Mouse (Mus musculus) cerebellum, adult 8-10 months (tissue): ENCODE results near the gene Hspbap1.

Experiments used
- DNase-seq: peaks from one replicate; pipeline ENCODE4 v3.0.0; 2022

The Hspbap1 gene

DNA sequence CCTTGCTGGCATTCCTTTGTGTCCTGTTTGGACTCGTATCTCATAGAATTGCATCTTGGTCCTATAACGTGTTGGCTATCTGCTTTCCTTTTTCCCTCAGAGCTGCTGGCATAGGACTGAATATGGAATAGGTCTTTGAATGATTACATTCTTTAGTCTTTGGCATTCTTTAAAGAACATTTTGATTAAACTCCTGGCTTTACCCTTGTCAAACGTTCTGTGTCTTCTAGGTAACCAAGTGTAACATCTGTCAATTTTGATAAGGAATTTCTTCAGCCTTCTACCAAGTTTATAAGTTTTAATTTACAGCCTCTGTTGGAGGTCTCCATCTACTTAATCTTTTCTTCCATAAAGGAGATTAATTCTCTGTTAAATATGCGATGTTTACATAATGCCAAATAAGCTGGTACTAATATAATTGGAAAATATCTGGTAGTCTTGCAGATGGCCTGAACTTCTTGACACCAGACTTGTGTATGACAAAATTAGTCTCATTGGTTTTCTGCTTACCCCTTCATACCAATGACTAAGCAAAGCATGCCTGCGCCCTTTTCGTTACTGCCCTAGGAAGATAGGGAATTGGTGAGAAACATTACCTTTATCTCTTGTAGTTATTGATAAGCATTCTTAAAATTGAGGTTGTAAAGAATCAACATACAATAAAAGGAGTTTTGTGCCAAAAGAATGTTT, 36.9 kb downstream of the Hspbap1 start:
- no peak for DNase-seq

DNA sequence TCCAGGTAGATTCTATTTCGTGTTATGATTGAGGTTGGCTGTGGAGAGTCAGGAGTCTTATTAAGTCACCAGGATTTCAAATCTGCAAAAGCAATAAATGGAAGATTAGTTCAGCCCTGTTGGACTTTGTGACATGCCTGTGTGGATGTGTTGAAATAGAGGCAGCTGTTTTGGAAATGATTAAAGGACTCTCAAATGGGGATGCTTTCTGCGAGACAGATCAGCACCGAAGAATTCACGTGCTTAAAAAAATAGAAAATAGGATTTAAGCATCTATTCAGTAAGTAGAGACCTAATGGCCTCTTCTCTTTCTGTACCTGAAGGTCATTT, 37.5 kb downstream of the Hspbap1 start:
- no peak for DNase-seq

DNA sequence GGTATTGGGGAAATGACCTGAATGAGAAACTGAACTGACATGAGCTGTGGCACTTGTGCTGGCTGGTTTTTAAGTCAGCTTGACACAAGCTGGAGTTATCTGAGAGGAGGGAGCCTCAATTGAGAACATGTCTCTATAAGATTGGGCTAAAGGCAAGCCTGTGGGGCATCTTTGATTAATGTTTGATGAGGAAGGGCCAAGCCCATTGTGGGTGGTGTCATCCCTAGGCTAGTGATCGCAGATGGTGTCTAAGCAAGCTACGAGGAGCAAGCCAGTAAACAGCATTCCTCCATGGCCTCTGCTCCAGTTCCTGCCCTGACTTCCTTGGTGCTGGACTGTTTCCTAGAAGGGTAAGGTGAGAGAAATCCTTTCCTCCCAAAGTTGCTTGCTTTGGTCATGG, 38.7 kb downstream of the Hspbap1 start:
- DNase-seq = no peak

DNA sequence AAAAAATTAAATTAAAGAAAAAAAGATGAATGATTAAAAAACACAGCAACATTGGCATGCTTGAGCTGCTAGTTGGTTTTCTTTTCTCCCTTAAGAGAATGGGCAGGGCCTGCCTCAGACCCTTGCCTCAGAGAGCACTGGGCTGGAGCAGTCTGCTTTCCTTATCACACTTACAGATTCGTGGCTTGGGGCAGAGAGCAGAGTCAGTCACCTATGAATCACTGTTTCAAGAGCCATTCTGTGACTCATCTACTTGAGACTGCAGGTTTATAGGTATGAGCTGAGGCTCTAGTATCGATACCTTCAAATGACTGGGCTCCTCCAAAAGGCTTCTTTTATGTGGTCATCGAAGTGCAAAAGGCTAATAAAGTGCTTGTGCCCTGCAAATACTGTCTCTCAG, 42.9 kb downstream of the Hspbap1 start:
- DNase-seq = no peak

DNA sequence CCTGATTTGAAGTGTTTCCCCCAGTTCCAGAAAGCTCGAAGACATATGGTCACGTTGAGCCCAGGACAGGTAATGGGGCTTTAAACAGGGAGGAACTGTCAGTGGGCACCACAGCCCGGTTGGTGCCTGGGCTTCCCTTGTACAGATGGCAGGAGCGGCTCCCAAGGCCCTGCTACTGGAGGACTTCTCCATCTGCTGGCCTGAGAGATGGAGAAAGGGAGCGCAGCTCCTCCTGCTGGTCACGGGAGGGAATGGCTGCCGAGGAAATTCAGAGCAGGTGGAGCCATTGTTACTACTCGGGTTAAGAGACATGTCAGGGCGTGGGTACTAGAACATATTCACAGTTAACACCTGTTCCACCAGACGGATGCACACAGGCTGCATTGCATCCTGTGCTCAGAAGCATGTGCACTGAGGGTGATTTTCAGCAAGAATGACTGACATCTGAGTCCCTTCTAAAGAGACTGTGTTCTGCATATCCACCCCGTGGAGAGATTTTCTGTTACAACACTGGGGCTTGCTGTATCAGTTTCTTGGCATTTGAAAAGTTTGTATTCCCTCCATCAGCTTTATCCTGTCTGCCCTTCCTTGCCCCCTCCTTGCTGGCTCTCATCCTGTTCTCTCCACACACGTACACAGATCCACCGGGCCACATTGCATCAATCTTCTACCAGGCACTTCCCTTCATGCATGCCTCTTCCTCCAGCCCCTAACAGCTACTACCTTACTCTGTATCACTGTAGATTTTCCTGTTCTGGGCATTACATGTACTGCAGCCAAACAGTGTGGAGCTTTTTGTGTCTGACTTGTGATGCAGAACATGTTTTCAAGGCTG, 47.3 kb downstream of the Hspbap1 start:
- peak; percentile 87 for DNase-seq

DNA sequence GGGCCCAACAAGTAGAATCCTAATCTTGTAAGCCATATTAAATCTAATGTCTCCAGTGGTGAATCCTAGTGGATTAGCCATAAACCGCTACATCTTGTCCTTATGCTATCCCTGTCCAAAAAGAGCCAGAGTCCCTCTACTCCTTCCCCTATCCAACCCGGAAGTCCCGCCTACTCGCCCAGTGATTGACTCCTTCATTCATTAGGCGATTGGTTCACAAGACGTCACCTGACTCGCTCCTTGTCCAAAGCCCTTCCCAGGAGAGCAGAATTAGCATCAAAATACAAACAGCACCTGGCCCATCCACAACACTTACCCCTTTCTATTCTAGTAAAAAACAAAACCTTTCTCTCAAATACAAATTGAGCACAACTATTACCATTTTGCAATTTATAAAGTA, 59.8 kb downstream of the Hspbap1 start:
- no peak for DNase-seq

DNA sequence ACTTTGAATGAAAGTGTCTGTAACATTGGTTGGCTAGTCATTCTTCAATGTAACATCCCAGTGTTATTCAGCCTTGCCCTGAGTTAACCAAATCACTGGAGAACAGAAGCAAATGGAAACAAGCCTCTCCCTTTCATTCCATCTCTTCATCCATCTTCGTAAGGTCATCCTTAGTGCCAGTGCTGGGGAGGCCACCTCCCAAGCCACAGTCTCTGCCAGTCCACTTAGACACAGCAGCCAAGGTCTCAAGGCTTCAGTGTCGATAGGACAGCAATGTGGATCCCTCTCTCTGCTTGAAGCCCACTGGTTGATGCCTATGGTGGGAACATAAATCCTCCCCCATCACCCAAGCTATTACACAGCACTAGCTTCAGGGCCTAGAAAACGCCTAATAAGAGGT, 62.8 kb downstream of the Hspbap1 start:
- DNase-seq = no peak

DNA sequence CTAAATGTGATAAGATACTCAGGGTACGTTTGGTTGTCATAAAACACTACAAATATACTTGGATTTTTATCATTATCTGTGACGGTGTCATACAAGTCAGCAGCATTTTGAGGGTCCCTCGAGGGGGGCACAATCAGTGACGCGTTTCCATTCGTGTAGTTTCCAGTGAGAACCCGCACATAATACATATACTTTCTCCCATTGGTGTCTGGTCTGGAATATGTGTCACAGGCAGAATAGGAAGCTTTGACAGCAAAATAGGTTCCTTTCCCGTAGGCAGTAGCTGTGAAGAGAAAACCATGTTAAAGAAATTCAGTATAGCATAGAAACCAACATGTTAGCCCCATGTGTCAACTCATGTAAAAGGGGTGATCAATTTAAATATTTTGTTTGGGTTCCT, 64.5 kb downstream of the Hspbap1 start:
- DNase-seq = no peak

DNA sequence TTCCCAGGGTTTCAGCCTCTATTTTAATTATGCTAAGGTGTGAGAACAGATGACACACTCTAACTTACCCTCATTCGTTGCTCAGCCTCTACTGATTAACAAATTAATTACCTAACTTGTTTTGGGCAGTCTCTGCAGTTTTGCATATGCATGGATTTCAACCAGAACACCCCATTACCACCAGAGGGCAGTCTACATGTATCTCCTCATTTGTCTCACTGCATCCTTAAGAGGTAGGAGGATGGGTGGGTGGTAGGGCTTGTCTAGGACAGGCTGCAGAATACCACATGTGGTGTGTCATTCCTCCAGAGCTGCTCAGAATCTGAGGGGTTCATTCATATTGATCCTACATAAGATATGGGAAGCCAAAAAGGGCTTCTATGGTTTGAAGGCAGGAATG, 69.5 kb downstream of the Hspbap1 start:
- DNase-seq = peak; percentile 24

DNA sequence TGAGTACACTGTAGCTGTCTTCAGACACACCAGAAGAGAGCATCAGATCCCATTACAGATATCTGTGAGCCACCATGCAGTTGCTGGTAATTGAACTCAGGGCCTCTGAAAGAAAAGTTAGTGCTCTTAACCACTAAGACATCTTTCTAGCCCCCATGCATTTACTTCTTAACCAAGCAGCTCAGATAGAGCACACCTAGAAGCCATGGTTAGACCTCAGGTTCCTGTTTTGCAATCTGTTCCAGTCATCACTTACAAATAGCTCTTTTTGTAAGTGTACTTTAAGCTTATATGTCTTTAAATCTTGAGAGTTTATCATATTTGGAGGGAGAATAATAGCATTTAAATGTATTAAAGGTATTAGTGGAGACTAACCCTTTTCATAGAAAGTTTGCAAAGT, 77.0 kb downstream of the Hspbap1 start:
- no peak for DNase-seq

DNA sequence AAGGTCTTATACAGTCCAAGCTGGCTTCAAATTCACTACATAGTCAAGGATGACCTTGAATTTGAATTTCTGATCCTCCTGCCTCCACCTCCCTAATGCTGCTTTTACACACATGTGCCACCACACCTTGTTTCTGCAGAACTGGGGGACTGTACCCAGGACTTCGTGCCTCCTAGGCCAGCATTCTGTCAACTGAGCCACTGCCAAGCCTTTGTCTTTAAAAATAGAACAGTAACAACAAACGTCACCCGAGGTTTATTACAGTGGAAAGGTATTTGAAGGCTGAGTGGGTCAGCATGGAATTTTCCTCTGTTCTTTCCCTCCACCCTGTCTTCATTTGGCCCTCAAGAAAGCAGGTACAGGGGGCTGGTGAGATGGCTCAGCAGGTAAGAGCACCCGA, 85.7 kb downstream of the Hspbap1 start:
- no peak for DNase-seq

DNA sequence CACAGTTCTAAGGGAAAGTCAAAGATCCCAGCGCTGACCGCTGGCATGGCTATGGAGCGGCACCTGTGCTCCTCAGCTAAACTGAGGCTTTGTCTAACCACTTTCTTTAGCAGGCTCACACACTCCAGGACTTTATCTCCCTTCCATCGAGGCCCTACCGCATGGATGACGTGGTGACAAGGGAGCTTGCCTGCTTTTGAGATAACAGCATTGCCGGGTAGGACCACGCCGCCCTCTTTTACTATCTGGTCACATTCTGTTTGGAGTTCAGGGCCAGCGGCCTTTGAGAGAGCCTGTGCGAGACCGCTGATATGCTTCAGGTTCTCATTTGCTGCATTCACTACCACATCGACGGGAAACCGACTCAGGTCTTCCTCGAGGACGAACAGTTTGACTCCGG, 86.6 kb downstream of the Hspbap1 start:
- DNase-seq = no peak

DNA sequence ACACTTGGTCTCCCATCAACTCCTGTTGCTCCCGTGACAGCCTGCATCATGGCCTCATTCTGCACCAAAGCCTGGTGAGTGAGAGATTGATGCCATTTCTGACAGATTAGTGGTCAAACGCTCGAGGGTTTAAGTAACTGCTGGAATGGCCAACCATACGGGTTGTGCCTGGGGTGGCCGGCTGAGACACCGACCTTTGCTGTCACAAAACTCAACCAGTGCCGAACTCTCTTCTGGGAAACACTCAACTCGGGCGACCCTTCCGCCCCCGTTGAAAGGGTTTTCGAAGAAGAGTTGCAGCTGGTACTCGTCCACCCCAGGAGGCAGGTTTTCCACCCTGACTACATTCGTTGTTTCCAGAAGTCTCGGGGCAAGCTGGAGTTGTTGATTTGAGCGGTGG, 90.1 kb downstream of the Hspbap1 start:
- no peak for DNase-seq

DNA sequence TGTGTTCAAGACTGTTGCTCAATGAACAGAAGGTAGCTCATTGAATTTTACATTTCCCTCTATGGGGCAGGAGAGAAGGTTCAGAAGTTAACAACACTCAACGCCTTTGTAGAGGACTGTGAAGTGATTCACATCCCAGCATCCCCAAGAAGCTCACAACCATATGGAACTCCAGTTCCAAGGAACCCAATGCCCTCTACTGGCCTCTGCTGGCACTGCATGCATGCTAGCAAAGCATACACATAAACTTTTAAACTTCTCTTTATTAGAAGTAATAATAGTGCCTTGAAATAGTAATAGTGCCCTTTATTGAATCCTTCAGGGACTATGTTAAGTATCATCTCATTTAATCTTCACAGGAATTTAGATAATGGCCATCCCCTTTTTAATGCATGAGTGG, 91.9 kb downstream of the Hspbap1 start:
- no peak for DNase-seq

DNA sequence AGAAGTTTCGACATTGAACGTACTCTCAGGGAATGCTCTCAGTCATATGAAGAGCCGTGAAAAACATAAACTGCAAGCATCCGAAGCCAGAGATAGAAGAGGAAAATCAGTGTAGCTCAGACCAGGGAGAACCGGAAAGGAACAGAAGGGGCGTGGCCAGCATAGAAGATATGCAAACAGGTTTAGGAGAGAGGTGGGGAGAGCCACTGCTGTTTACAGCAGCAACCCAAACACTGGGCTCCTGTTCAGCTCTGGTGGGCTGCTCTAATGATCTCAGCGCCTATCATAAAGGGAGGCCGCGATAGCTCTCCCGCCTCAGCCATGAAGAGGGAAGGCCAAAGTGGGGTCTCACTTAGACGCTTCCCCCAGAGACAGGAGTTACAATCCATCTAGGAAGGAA, 97.6 kb downstream of the Hspbap1 start:
- no peak for DNase-seq

DNA sequence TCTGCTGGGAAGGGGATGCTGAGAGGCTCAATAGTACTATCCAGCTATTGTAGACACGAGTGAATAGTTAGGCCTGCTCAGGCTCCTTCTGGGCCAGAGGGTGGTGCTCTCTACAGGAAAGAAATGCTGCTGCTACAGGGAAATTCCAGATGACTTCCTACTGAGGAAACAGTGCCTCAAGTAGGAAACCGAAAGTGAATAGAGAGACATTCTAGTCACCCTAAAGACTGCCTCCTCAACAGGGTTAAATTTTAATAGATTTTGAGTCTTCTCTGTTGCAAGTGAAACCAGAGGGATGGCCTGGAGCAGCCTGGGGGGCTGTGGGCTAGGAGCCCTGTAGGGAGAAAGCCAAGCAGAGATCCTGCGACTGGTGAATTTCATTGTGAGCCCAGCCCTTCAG, 99.0 kb downstream of the Hspbap1 start:
- DNase-seq = no peak

DNA sequence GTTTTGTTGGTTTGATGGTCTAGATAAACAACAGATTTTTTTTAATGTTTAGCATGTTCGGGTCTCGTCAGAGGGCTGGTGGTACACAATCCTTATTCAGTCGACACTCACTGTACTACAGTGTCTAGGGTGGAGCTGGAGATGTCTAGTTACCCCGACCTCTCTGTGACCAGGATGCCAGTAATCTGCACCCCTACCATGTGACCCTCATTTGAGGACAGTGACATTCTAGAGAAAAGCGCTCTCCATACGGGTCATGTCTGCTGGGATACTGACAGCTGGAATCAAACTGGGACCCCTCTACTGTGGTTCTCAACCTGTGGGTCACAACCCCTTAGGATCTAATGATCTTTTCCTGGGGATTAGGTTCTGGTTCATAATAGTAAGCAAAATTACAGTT, 99.5 kb downstream of the Hspbap1 start:
- no peak for DNase-seq

DNA sequence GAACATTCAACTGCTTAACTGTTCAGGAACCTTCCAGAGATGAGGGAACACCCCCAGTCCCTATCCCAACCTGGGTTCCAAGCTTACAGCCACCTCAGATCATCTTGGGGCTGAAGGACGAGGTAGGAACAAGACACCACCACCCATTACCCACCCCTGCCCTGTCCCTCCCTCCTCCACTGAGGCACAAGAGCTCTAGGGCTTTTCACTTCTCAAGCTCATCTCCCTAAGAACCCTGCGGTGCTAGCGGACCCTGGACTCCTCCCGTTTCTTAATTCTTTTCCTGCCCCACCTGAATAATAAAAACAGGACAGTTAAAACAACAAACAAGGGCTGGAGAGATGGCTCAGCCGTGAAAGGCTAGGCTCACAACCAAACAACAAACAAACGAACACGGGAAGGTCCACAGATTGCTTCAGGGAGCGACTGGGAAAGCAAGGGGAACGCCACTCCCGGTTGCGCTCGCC, 100.4 kb downstream of the Hspbap1 start:
- no peak for DNase-seq

DNA sequence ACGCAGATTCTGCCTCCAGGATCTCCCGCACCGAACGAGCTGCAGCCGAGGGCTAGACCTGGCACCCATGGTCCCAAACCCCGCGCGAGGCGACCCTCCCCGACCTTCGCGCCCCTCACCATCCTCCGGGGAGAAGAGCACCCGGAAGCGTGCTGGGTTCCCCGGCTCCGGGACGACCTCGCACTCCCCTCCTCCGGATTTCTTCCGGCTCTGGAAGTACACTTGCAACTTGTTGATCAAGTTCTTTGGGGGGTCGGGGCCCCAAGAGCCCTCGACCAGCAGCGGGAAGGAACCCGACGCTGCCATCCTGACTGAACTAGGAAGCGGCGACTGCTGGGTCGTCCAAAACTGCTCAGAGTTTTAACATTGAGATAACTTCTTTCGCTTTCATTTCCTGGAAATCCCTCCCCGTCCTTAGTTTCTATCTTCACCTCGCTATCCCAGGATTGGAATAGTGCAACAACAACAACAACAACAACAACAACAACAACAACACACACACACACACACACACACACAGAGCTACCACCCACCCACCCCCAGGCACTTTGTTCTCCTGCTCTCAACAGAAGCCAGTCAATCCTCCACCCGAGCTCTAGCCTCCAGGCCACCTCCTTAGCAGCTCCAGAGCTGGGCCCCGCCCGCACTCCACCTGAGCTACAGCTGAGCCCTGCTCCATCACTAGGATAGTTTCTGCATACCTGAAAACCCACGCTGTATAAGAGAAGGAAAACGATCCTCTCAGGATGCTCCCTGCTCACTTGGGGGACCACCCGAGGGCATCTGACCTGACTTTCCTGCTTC, 101.1 kb downstream of the Hspbap1 start, which contains the start of gene Parp14:
Gene Parp14 (minus strand): TSS at position 497 of the 804 bp plus-strand sequence.
- DNase-seq = no peak

DNA sequence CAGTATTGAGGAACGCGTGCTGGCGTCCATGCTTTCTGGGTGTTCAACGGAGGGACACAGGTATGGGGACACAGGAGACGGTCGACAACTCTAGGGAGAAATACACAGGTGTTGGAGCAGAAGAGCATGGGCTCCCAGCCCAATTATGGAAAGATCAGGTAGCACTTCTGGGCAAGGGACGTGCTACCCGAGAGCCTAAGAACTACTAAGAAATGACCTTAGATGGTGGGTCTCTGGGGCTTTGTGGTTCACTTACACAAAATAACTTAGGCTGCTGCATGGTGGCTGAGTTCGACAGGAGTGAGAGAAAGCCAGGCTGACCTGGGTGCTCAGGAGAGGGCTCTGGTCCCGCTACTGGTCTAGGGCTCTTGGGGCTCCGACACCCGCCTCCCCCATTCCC, 101.7 kb downstream of the Hspbap1 start:
- DNase-seq = no peak

DNA sequence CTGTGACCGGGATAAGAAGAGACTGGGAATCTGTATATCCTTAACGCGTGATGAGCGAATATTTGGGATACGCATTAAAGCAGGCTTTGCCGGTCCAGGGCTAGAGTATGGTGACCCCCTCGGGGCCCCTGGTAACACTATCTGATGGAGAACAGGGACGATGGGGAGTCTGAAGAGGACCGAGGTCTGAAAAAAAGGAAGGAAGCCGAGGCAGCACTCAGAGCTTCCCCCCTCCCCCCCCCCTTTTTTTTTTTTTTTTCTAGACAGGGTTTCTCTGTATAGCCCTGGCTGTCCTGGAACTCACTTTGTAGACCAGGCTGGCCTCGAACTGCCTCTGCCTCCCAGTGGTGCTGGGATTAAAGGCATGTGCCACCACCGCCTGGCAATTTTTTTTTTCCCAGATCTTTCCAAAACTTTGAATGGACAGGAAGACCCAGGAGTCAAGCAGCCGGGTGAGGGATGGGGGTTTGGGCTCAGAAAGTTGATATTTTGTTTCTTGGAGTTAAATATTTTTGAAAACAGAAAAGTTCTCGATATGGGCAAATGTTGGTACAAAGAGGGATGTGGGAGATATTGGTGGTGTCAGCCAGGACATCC, 102.3 kb downstream of the Hspbap1 start:
- DNase-seq = no peak

DNA sequence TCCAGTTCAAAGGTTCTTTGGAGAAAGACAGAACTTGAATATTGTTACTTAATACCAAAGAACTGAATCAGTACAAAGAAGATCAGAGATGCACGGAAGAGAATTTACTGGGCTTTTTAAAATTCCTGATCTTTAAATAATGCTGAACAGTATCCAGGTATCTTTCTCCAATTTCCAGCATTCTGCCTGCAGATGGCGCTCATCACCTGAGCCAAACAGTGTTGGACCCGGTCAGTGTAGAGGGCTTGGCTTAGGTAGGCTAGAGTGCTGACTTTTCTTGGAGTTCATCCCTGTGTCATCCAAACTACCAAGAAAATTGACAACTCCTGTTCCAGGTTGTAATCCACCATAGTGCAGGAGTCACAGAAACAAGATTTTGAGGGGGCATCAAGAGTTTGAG, 104.2 kb downstream of the Hspbap1 start:
- peak; percentile 30 for DNase-seq
